Mouse (Mus musculus) erythroblast, embryonic 14.5 days (primary cell): ENCODE measurements around the gene Wwox.

ENCODE experiments used
- GATA1 ChIP-seq: IDR thresholded peaks from 2 replicates; pipeline ENCODE4 v1.6.1; 2012; ENCODE audit warnings: low read length, inconsistent platforms, mixed read lengths
- TAL1 ChIP-seq: IDR thresholded peaks from 3 replicates; pipeline ENCODE4 v1.6.1; 2012; ENCODE audit warnings: low read length, inconsistent platforms, mixed read lengths

DNA sequence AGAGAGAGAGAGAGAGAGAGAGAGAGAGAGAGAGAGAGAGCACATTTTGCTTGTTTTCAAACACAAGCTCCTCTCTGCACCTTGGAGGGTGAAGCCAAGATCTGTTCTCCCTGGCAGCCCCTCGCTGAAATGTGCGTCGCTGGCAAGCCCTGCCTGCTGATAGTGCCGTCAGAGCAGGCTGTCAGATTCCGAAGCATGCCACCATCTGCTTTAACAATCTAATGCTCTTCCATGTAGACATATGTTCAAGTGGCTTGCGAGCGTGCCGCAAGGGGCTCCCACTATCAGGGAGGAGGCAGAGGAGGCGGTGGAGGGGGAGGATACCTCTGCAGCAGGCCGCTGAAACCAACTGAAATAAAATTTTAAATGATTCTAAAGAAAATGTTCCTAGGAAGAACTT, 714.6 kb downstream of the Wwox start:
- TF ChIP-seq GATA1, result no peak
- TF ChIP-seq TAL1, result no peak
